Mouse (Mus musculus): ENCODE measurements at regions not wholly inside any gene's neighbourhood (a gene's known extent, or its start where the extent isn't known, plus 50 kb on each side); places are given as distances from the start of the nearest gene placed in this dataset.
"Not testable (repeated sequence)": the region's sequence is repeated elsewhere in the genome, so short reads cannot be mapped to it uniquely, and the experiment has no call there.

DNA sequence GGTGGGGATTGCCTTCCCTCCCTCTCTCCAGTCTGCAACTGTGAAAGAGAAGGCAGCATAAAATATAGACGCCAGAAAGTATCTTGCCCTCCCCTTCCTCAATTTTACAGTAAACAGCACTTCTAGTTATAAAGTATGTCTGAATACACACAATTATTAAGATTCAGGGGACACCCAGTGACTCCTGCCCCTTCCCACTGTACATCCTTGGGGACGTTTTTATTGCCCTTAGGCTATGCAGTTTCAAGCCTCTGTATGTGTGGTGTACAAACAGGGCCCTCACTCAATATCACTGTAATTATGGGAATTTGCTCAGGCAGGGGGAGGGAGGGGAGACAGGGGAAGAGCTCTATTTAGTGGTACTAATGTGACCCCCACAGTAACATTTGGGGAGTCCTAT, 519.6 kb upstream of the Sall1 start:
- DNase-seq (ENCODE audit: low read depth, low spot score): no peak

DNA sequence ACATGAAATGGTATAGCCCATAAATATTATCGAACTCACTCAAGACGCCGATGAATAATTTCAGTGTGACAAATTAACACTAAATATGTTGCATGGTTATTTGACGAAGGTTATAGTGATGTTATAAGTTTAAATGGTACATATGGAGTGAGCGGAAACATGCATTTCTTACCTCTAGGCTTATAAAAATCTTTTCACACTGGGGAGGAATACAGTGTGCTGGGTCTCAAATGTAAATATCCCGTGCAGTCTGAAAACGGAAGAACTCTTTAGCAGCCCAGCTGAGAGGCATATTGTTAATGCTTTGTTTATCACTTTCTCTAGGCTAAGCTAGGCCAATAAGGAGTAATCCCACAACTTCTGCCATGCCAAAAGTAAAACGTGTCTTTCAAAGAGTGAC, 518.6 kb upstream of the Sall1 start:
- DNase-seq (ENCODE audit: low read depth, low spot score): no peak

DNA sequence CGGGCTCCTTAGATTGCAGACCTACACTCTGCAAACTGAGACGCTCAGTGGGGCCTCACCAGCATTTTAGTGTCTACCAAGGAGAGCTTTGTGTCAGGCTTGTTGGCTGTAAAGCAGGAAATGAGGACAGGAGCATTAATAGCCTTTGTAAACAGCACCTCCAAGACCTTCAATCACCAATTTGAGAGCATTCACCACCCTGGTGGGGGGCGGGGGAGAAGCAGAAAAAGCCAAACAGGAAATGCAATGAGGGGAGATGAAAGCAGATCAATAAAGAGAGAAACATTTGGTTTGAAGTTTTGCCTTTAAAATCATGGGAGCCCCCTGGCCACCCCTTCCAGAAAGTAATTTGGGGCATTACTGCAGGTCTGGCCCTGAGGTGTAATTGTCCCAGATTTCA, 497.3 kb upstream of the Sall1 start:
- DNase-seq (ENCODE audit: low read depth, low spot score): no peak

DNA sequence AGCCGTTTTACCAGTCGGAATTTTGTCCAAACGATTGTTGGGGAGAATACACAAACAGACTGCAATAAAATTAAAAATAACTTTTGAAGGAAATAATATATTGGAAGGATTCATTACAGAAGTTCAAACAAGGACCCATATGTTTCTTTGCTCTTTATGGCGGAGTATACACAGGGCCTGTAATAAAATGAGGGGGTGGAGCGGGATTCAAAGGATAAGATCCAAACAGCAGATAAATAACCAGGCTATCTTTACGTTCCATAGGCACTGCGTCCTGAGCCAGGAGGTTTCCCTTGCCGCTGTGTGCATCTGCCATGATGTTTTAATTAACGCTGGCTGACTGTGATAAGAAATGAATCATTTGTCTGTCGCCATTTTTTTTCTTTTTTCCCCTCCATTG, 490.6 kb upstream of the Sall1 start:
- DNase-seq (ENCODE audit: low read depth, low spot score): no peak

DNA sequence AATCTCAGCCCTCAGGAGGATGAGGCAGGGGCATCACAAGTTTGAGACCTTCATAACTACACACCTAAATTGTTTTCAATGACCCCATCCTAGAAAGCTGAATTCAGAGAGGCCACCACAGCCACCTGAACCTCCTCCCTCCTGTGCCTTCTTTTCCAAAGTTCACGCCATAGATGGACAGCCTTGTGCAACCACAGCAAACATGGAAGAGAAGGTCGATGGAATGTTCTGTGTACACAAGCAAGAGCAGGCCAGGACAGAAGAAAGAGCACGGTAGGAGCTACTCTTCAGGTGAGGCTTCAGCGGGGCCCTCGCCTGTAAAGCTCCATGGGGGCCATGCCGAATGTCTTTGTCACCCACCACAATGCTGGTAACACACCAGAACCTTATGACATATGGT, 481.1 kb upstream of the Sall1 start:
- DNase-seq (ENCODE audit: low read depth, low spot score): no peak

DNA sequence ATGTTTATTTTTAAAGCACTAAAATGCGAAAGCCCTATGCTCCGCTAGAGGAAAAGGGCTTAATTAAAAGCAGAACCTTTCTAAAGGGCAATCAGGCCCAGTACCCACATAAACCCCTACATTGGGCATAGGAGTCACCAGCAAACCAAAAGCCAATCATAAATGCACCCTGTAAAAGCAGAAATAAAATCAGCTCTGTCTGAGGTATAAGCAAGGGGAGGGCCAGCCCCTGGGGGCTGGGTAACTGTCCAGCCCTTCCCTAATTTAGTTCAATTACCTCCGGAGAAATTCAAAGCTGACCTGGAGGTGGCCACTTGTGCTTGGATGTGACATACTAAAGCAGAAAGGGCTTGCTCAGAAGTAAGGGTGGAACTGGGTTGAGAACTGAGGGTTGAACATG, 479.4 kb upstream of the Sall1 start:
- DNase-seq (ENCODE audit: low read depth, low spot score): no peak

DNA sequence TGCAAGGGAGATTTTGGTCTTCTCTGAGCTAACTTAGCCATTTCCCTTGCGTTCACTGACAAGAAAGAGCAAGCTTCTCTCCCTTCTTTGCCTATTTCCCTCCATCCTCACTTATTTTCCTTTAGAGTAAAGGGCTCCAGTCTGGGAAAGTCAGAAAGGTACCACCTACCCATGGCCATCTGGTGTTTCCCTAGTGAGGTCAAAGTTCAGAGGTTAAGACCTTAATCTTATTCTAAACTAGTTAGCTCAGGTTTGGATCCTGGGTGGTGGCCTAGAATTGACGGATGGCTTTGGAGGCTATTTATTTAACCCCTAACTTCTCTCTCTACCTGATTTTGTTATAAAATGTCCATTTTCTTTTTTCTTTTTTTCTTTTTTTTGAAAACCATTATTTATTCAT, 472.6 kb upstream of the Sall1 start:
- DNase-seq (ENCODE audit: low read depth, low spot score): no peak

DNA sequence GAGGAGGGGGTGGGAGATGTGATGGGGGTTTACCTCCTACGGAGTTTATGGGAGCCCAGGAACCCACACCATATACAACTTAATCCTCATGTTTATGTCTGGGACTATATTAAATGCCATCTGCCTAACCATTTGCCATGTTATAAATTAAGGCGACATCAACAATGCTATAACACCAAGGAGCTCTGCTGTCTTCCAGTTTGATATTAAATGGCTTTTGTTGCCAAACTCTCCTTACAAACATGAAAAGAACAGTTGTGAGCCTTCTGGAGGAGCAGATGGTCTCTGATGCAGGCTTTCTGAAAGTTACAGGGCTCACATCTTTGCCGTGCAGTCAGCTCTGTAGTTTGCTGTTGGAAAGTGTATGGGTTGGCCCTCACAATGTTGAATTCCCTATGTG, 470.3 kb upstream of the Sall1 start:
- no peak for DNase-seq (ENCODE audit: low read depth, low spot score)

DNA sequence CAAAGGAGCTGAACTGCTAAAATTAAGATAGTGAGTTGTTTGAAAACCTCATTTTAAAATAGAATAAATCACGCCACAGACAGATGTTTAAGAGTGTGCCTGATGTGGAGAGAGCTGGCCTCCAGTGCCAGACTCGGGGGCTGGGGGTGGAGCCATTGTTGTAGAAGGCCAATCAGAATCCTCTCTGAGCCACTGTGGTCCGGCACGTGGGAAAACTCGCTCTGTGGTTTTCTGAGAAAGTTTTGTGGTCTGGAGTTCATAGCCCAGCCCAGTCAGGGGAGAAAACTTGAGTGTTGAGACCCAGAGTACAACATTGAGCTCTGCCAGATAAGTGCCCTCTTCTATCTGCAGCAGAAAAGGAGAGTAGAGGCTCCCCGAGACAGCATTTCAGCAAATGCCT, 463.7 kb upstream of the Sall1 start:
- no peak for DNase-seq (ENCODE audit: low read depth, low spot score)

DNA sequence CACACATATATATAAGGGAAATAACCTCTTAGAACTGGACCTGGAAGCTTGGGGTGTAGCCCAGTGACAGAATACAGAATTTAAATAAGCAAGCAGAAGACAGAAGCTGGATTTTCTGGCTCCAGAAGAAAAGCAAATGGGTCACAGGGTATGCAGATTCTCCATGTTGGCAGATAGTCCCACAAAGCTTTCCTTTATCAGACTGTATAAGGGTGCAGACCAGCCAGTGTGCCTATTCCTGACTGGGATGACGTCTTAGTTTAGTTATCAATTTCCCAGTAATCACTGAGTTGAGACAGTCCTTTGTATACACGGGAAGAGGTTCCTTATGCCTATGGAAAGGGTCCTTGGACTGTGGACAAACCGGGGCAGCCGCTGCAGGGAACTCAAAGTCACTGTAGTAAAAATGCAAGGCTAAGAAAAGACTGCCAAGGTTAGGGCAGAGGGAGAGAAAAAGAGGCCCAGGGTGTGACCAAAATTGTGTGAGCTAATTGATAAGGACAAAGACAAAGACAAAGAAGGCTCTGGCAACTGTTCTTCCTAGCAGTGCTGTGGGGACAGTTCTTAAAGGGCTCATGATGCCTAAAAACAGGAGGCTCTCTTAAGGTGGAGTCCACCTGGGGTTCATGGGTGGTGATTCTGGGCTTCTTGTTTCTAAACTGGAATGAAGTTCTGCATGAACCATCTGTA, 459.7 kb upstream of the Sall1 start:
- no peak for DNase-seq (ENCODE audit: low read depth, low spot score)

DNA sequence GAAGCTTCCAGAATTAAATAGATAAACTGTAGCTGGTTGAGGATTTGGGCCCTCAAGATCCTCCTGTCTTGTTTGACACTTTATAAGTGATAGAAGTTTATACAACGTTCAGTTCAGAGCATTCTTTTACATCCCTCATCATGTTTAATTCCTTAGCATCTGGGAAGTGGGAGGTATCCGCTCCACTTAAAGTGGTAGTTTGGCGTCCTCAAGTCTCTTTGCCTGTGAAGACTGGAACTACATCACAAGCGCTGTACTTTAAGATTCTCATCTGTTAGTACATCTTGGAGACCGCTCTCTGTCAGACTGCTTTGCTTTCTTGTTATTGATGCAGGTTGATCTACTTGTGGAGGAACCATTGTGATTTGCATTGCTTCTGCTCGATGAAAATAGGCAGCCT, 459.1 kb upstream of the Sall1 start:
- no peak for DNase-seq (ENCODE audit: low read depth, low spot score)

DNA sequence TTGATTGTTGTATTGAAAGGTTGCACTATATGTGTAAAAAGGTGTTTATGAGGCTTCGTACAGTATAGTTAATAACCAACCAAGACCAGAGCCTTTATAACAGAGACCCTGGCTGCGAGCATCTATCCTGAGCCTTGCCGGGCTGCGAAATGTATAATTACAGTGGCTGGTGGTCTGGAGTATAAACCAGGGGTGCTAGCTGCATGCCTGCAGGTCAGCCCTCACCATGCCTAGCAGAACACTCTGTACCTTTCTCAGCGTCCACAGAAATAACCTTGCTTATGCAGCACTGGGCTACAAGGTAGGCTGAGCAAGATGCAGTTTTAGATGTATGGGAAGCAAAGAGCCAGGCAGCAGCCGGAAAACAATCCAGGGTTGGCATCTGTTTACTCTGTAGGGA, 457.8 kb upstream of the Sall1 start:
- no peak for DNase-seq (ENCODE audit: low read depth, low spot score)

- DNase-seq (ENCODE audit: low read depth, low spot score): no peak
Measured at GRCm38 (mm10) chr8:89499831-89500230, 455.9 kb upstream of the Sall1 start.

- DNase-seq (ENCODE audit: low read depth, low spot score): no peak
Measured at GRCm38 (mm10) chr8:89498088-89498695, 454.2 kb upstream of the Sall1 start.

- DNase-seq (ENCODE audit: low read depth, low spot score): no peak
Measured at GRCm38 (mm10) chr8:89492336-89492735, 448.4 kb upstream of the Sall1 start.

DNA sequence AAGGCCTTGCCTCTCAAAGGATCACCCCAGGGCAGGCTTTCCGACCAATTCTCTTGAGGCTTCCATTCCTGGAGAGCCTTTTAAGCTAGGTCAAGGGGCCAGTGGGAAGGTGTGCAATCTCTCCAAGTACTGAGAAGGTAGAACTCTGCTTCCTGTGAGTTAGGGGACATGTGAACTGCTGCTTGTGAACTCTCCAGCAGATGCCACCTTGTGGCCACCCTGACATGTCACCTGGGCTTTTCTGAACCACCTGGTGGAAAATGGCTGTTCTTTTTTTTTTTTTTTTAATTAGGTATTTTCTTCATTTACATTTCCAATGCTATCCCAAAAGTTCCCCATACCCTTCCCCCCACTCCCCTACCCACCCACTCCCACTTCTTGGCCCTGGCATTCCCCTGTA, 438.5 kb upstream of the Sall1 start:
- not testable (repeated sequence) for DNase-seq (ENCODE audit: low read depth, low spot score)

- no peak for DNase-seq (ENCODE audit: low read depth, low spot score)
Measured at GRCm38 (mm10) chr8:89476930-89477329, 433.0 kb upstream of the Sall1 start.

DNA sequence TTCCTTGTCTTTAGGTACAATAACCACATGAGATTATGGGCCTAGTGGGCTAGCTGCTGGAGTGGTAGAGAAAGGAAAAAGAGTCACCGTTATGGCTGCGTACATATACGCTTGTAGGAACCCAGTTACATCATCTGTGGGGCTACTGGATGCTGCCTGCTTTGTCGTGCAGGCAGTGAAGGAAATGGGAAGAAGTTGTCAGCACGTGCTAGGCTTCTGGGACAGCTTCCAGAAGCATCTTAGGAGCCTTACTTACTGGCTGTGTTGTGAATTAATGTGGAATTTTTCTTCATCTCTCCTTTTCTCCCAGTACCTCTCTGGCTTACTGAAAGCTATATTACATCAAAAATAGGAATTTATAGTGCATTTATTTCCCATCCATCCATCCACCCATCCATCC, 427.2 kb upstream of the Sall1 start:
- DNase-seq (ENCODE audit: low read depth, low spot score): no peak

DNA sequence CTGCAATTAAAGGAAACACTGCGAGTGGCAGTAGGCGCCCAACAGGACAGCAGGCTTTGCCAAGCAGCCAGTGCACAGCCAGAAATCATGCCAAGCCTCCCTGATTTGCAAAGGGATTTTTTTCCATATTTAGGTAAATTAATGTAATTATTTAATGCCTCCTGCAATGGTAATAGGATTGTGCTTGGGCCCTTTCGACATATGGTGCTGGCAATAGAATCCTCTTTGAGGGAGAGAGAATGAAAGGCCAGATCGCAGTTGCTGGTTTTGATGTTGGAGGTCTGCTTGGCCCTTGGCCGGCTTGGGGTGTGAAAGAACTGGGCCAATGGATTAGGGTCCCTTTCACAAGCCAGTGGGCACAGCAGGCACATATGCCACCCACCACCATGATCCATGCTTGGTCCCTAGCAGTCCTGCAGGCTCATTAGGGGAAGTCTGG, 424.8 kb upstream of the Sall1 start:
- DNase-seq (ENCODE audit: low read depth, low spot score): no peak

- no peak for DNase-seq (ENCODE audit: low read depth, low spot score)
Measured at GRCm38 (mm10) chr8:89465211-89465753, 421.3 kb upstream of the Sall1 start.

- DNase-seq (ENCODE audit: low read depth, low spot score): no peak
Measured at GRCm38 (mm10) chr8:89456517-89456916, 412.6 kb upstream of the Sall1 start.

DNA sequence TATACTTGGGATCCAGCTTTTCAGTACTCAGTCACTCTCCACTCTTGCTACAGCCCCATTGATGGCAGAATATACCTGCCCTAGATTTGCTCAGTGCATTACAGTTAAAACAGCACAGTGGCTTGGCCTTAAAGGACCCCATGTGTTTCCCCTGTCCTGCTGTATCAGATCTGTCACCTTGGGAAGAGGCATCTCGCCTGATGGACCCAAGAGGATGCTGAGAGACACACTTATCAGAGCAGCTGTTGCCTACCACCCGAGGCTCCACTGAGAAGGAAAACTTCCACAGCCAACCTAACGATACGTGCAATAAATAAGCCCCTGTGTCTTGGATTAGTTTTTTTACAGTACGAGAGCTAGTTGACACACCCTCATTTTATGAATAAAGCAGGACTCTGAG, 411.8 kb upstream of the Sall1 start:
- DNase-seq (ENCODE audit: low read depth, low spot score): no peak

DNA sequence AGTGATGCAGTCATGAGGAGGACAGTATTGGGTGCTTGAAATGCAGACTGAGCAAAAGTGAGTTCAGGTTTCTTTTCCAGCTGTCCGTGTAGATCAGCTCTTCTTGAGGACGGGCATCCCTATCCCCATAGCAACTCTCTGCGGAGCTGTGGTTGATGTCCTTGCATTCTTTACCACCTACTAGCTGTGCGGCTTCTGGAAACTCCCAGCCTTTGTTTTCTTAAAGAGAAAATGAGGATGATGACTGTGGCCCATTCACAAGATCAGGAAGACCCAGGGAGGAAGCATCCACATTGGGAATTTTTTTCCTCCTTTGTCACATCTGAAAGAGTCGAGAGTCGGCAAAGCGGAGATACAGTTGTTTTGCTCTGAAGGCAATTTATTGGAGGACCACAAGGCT, 410.2 kb upstream of the Sall1 start:
- DNase-seq (ENCODE audit: low read depth, low spot score): no peak

DNA sequence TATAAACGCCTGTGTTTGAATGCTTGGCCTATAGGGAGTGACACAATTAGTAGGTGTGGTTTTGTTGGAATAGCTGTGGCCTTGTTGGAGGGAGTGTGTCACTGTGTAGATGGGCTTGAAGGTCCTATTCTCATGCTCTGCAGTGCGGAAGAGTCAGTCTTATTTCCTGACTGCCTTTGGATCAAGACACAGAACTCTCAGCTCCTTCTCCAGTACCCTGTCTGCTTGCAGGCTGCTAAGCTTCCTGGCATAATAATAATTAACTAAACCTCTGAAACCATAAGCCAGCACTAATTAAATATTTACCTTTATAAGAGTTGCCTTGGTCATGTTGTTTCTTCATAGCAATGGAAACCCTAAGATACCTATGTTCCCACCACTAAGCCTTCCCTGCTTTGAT, 409.8 kb upstream of the Sall1 start:
- DNase-seq (ENCODE audit: low read depth, low spot score): no peak
